Mouse (Mus musculus): Measurements from ENCODE around the gene Olfr8. TPM values are rescaled to one million over a fixed set of nuclear protein-coding genes. Genes with fewer than 3 reads are reported as not detected.
"Not testable (repeated sequence)": the region's sequence is repeated elsewhere in the genome, so short reads cannot be mapped to it uniquely, and the experiment has no call there.

The Olfr8 gene
- not detected in 2 replicates for polyA plus RNA-seq (2012; ENCODE audit: insufficient read depth, insufficient read length, low replicate concordance, missing spikeins)

DNA sequence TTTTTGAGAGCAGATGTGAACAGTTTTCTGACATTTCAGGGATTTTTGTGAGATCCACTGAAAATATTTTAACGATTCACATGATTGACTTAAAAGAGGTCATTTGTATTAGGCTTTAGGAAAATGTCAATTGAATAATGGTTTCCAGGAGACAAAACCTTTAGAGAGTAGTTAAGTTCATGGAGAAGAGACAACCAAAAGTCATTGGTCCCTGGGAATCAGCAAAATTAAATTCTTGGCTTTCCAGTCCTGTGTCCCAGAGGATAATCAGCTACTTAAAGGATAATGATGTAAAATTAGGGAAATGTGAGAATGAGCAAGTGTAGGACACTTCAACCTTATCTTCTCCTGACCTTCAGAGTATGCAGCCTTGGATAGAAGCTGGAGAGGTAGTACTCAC is at the start of gene Olfr8:
Olfr8 (plus strand) TSS at position 301 of the 400 bp plus-strand sequence.
- WGBS = 91% methylated on average over 1 of the region's 1 CpGs
- H3K4me3 ChIP-seq (ENCODE audit: insufficient read depth, low read depth, low read length); H3K27ac ChIP-seq (ENCODE audit: insufficient read depth, low read depth, low read length); H3K4me1 ChIP-seq (ENCODE audit: control insufficient read depth, insufficient read depth, low read length): not testable (repeated sequence)

DNA sequence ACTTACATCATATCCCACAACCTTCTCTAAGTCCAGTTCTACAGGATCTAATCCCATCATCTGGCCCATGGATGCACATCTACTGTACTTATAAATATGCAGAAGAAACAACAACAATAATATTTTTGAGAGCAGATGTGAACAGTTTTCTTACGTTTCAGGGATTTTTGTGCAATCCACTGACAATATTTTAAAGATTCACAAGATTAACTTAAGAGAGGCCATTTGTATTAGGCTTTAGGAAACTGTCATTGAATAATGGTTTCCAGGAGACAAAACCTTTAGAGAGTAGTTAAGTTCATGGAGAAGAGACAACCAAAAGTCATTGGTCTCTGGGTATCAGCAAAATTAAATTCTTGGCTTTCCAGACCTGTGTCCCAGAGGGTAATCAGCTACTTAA is 37.6 kb upstream of the Olfr8 start, which contains the start of gene Olfr1354:
Olfr1354 (plus strand) TSS at position 301 of the 400 bp plus-strand sequence.
- H3K4me1 ChIP-seq (ENCODE audit: control insufficient read depth, insufficient read depth, low read length); H3K4me3 ChIP-seq (ENCODE audit: insufficient read depth, low read depth, low read length); H3K27ac ChIP-seq (ENCODE audit: insufficient read depth, low read depth, low read length): not testable (repeated sequence)
- 85% methylated on average over 1 of the region's 1 CpGs for WGBS

DNA sequence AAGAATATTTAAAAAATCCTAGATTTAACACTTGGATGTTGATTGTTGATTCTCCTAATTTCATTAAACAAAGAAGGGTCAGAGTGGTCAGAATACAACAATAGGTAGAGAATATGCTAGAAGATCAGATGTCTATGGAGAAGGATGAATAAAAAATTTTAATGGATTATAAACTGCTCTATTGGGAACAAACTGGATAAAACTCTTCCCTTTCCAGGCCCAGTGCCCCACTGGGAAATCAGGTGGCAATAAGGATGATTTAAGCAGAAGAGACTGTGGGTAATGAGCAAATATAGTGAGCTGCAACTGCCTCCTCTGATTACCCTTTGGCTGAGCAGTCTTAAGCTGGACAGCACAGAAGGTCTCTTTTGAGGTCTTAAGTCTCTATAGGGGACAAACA is 12.6 kb downstream of the Olfr8 start, which contains the start of gene Olfr1353:
Olfr1353 (plus strand) TSS at position 301 of the 400 bp plus-strand sequence.
- not testable (repeated sequence) for H3K27ac ChIP-seq (ENCODE audit: insufficient read depth, low read depth, low read length); H3K4me3 ChIP-seq (ENCODE audit: insufficient read depth, low read depth, low read length); H3K4me1 ChIP-seq (ENCODE audit: control insufficient read depth, insufficient read depth, low read length)

DNA sequence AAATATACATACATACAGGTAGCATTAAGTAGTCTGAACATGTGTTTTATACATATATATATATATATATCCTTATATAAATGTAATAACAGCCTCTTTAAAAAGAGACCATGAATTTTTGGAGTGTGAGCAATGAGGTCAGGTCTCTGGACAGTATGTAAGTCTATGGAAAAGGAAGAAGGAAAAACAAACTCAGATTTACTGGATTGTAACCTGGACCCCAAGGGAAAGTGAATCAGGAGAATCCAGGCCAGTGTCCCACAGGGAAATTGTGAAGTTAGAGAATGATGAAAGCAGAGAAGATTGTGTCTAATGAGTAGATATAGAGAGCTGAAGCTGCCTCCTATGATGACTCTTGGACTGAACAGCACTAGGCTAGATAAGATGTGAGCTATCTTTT is 30.3 kb downstream of the Olfr8 start, which contains the start of gene Olfr1352:
Olfr1352 (plus strand) TSS at position 301 of the 400 bp plus-strand sequence.
- Histone ChIP-seq H3K4me1 (ENCODE audit: control insufficient read depth, insufficient read depth, low read length) (no peaks in the 10 kb centered on the region), H3K4me3 (ENCODE audit: insufficient read depth, low read depth, low read length) (no peak within 1 kb of the TSS), H3K27ac (ENCODE audit: insufficient read depth, low read depth, low read length) (no peak within 1 kb of the TSS)
- TF ChIP-seq POLR2A (IDR thresholded peaks at IDR 0.05; ENCODE audit: insufficient read depth, low read depth, low read length) = no peak
- no peak for TF ChIP-seq CTCF (IDR thresholded peaks at IDR 0.05; ENCODE audit: insufficient read depth, low read depth, low read length)

Other genes with a start within 250 kb of the Olfr8 start
- gene Casp14, start 232.3 kb upstream of the Olfr8 start, polyA plus RNA-seq (2012; ENCODE audit: insufficient read depth, insufficient read length, low replicate concordance, missing spikeins) = not detected in 2 replicates
- gene Ccdc105, start 197.6 kb upstream of the Olfr8 start, polyA plus RNA-seq (2012; ENCODE audit: insufficient read depth, insufficient read length, low replicate concordance, missing spikeins) = not detected in 2 replicates
- gene Slc1a6, start 170.1 kb upstream of the Olfr8 start, polyA plus RNA-seq (2012; ENCODE audit: insufficient read depth, insufficient read length, low replicate concordance, missing spikeins) = not detected in 2 replicates
- gene Olfr1356, start 98.5 kb upstream of the Olfr8 start, polyA plus RNA-seq (2012; ENCODE audit: insufficient read depth, insufficient read length, low replicate concordance, missing spikeins) = not detected in 2 replicates
- not detected in 2 replicates for gene Olfr1355, start 75.1 kb upstream of the Olfr8 start, polyA plus RNA-seq (2012; ENCODE audit: insufficient read depth, insufficient read length, low replicate concordance, missing spikeins)
- not detected in 2 replicates for gene Olfr1354, start 37.5 kb upstream of the Olfr8 start, polyA plus RNA-seq (2012; ENCODE audit: insufficient read depth, insufficient read length, low replicate concordance, missing spikeins)
- gene Olfr1353, start 12.7 kb downstream of the Olfr8 start, polyA plus RNA-seq (2012; ENCODE audit: insufficient read depth, insufficient read length, low replicate concordance, missing spikeins) = not detected in 2 replicates
- not detected in 2 replicates for gene Olfr1352, start 30.4 kb downstream of the Olfr8 start, polyA plus RNA-seq (2012; ENCODE audit: insufficient read depth, insufficient read length, low replicate concordance, missing spikeins)
- gene Olfr1351, start 61.8 kb downstream of the Olfr8 start, polyA plus RNA-seq (2012; ENCODE audit: insufficient read depth, insufficient read length, low replicate concordance, missing spikeins) = not detected in 2 replicates
- not detected in 2 replicates for gene Olfr57, start 78.1 kb downstream of the Olfr8 start, polyA plus RNA-seq (2012; ENCODE audit: insufficient read depth, insufficient read length, low replicate concordance, missing spikeins)
- gene 2610008E11Rik, start 147.0 kb downstream of the Olfr8 start, polyA plus RNA-seq (2012; ENCODE audit: insufficient read depth, insufficient read length, low replicate concordance, missing spikeins) = not detected in 2 replicates
- gene Vmn2r80, start 198.1 kb downstream of the Olfr8 start, polyA plus RNA-seq (2012; ENCODE audit: insufficient read depth, insufficient read length, low replicate concordance, missing spikeins) = not detected in 2 replicates

Data from olfactory bulb, adult 2 months (tissue).